Mouse (Mus musculus): ENCODE measurements around the gene Ppef2. TPM values are rescaled to one million over a fixed set of nuclear protein-coding genes. Genes with fewer than 3 reads are reported as not detected.

Ppef2 gene
- polyA plus RNA-seq (2017; shearing (Covaris generic)): under 1 TPM in 1 of 2 experiments, not detected in 1; 0.27 TPM

DNA sequence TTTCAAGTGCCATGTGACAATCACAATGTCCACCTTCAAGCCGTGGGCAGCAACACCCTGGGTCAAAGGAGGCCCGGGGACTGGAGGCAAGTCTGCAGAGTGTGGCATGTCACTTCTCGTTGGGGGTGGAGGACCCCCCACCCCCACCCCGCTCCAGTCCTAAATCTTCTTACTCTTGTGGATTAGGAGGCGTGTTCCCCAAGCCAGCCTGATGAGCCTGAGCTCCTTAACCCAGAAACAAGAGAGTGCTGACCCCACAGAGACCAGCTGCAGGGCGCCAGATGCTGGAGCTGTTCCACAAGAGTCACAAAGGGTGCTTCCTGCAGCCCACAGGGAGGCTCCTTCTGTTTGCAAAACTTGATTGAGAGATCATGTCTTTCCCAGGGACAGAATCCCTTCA, at the start of gene Ppef2:
Ppef2 (minus strand) TSS at position 61 of the 400 bp plus-strand sequence.

DNA sequence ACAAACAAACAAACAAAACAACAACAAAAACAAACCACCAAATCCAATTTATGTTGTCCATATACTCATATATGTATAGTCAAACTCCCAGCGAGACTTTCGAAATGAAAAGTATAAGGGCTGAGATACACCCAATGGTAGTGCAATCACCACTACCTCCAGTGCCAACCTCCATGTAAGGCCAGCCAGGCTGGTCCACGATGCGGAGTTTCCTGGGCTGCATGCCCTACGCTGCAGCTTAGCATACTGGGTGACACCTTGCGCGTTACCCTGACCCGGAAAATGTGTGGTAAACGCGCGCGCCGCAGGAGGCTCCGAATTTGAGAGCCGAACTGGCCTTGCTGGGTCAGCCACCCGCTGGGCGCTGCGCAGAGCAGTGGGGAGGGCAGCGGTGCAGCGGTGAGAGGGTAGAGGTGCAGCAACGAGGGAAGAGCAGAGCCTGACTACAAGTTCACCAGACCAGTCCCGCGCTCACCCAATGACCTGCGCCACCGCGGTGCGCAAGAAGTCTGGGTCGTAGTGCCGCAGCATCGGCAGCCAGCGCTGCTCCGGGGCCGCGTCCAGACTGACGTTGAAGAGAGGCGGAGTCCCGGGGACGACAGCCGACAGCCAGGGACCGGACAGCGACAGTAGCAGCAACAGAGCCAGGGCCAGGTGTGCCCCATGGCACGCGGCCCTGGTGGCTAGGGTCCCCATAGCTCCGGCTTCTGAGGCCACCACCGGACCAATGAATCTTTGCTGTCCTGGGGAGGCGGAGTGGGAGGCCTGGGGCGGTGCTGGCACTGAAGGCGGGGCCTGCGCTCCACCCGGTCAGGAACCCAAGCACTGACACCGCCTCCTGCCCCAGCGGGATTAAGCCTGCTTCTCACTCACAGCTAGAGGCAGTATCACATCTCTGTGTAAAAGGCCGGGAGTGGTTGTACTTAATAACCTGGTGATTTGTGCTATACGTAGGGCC, 21.6 kb upstream of the Ppef2 start, which contains the start of gene Naaa:
Naaa (minus strand) TSS at position 734 of the 958 bp plus-strand sequence.

DNA sequence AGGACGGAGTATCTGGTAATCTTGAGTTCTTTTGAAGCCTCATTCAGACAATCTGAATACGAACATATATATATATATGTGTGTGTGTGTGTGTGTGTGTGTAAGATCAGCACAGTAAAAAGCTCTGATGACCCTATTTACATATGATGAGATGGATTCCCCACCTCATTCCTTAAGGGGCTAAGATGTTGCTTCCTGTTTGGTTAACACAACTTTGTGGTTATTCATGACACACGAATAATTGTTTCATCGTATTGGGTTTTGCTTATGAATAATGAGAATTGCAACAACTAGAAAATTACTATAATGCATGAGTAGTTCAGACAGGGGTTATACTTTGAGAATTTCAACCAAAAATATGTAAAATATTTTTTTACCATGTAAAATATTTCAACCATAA, 40.8 kb downstream of the Ppef2 start, which contains the start of gene U90926:
U90926 (minus strand) TSS at position 101 of the 400 bp plus-strand sequence.

Other genes with a start within 250 kb of the Ppef2 start
- 1 to 10 TPM; 2.0 to 3.4 TPM for gene Cdkl2, start 212.4 kb downstream of the Ppef2 start, polyA plus RNA-seq (2017; shearing (Covaris generic))
- 100 to 1,000 TPM; 145 to 158 TPM for gene G3bp2, start 172.6 kb downstream of the Ppef2 start, polyA plus RNA-seq (2017; shearing (Covaris generic))
- 10 to 100 TPM; 44.9 to 49.9 TPM for gene Uso1, start 118.3 kb downstream of the Ppef2 start, polyA plus RNA-seq (2017; shearing (Covaris generic))
- not detected for gene U90926, start 40.9 kb downstream of the Ppef2 start, polyA plus RNA-seq (2017; shearing (Covaris generic))
- 1 to 10 TPM; 6.3 to 7.7 TPM for gene Naaa, start 21.9 kb upstream of the Ppef2 start, polyA plus RNA-seq (2017; shearing (Covaris generic))
- gene Sdad1, start 54.2 kb upstream of the Ppef2 start, polyA plus RNA-seq (2017; shearing (Covaris generic)): 10 to 100 TPM; 24.4 to 49.7 TPM
- 1 to 10 TPM in 1 of 2 experiments, under 1 TPM in 1; 0.89 to 1.8 TPM for gene Cxcl9, start 71.8 kb upstream of the Ppef2 start, polyA plus RNA-seq (2017; shearing (Covaris generic))
- 1 to 10 TPM in 1 of 2 experiments, under 1 TPM in 1; 0.93 to 1.1 TPM for gene Art3, start 75.5 kb upstream of the Ppef2 start, polyA plus RNA-seq (2017; shearing (Covaris generic))
- 10 to 100 TPM; 14.3 to 43.4 TPM for gene Cxcl10, start 92.6 kb upstream of the Ppef2 start, polyA plus RNA-seq (2017; shearing (Covaris generic))
- gene Nup54, start 178.9 kb upstream of the Ppef2 start, polyA plus RNA-seq (2017; shearing (Covaris generic)): 10 to 100 TPM; 37.7 to 40.5 TPM